Mouse (Mus musculus): Measurements from ENCODE around the gene Lpp. TPM values are rescaled to one million over a fixed set of nuclear protein-coding genes. Genes with fewer than 3 reads are reported as not detected.

Gene Lpp
- polyA plus RNA-seq, 1 experiment = 176 TPM

DNA sequence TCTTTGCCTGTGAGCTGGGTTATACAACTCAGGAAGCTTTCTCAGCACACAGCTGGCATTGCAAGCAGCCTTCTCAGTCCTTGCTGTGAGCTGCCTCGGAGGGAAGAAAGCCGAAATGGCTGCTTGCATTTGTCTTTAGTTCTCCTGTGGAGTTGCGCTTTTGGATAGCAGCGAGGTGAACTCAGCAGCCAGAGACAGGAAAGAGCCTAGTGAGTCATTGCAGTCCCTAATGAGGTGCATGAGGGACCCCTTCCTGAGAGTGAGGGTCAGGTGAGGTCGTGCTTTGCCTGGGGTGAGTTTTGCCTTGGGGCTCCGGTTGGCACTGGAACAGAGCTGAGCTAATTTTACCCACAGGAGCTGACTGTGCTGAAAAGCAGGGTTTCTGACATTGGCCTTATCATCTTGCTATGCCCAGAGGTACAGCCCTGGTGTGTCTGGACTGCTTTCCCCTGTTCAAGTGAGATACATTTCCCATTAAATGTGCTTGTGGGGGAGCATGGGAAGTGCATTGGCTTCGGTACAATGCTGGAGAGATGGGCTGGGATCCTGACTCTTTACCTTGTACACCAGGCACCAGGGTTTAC is 41.3 kb downstream of the Lpp start:
- peak overlapping the region; percentile 23; the same call in 1 of the 2 replicates for H3K27ac ChIP-seq (ENCODE audit: control insufficient read depth, insufficient read depth, low read depth, low read length)
- no peaks in the 10 kb centered on the region for H3K36me3 ChIP-seq (ENCODE audit: control insufficient read depth, insufficient read depth, low read length)
- TF ChIP-seq POLR2A (IDR thresholded peaks at IDR 0.05; ENCODE audit: control insufficient read depth, low read depth, low read length) (no peak), CTCF (IDR thresholded peaks at IDR 0.05; ENCODE audit: control insufficient read depth, insufficient read depth, insufficient replicate concordance, low read depth, low read length) (no peak)
- H3K4me3 ChIP-seq (ENCODE audit: control insufficient read depth, low read depth, low read length) = no peak overlapping the region
- H3K27me3 ChIP-seq (ENCODE audit: control insufficient read depth, insufficient read depth, low read length) = no peaks in the 10 kb centered on the region
- H3K4me1 ChIP-seq (ENCODE audit: control insufficient read depth, insufficient read depth, low read length) = no peaks in the 10 kb centered on the region; the same call in none of the 2 replicates

DNA sequence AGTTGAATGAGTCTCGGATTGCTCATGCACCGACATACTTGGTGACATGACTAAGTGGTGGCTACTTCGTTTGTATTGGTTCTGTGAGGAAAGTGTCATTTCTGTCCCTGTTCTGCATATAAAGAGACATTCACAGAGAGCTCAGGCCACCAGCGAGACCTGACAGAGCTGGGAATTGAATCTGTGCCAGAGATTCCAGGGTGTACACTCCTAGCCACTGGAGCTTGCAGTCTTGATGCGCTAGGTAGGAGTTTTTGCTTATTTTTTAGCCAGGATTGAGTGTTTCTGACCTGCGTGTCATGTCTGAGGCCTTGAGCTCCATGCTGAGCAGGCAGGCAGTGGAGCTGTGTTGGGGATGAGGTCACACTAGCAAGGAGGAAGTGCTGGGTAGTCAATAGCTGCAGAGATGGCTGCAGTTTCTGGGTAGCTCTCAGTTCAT is 41.8 kb downstream of the Lpp start:
- Histone ChIP-seq H3K27me3 (ENCODE audit: control insufficient read depth, insufficient read depth, low read length) (no peaks in the 10 kb centered on the region), H3K4me1 (ENCODE audit: control insufficient read depth, insufficient read depth, low read length) (no peaks in the 10 kb centered on the region; the same call in 1 of the 2 replicates), H3K27ac (ENCODE audit: control insufficient read depth, insufficient read depth, low read depth, low read length) (peak overlapping the region; percentile 23; the same call in 1 of the 2 replicates), H3K4me3 (ENCODE audit: control insufficient read depth, low read depth, low read length) (no peak overlapping the region), H3K36me3 (ENCODE audit: control insufficient read depth, insufficient read depth, low read length) (no peaks in the 10 kb centered on the region)
- no peak for TF ChIP-seq CTCF (IDR thresholded peaks at IDR 0.05; ENCODE audit: control insufficient read depth, insufficient read depth, insufficient replicate concordance, low read depth, low read length)
- no peak for TF ChIP-seq POLR2A (IDR thresholded peaks at IDR 0.05; ENCODE audit: control insufficient read depth, low read depth, low read length)

DNA sequence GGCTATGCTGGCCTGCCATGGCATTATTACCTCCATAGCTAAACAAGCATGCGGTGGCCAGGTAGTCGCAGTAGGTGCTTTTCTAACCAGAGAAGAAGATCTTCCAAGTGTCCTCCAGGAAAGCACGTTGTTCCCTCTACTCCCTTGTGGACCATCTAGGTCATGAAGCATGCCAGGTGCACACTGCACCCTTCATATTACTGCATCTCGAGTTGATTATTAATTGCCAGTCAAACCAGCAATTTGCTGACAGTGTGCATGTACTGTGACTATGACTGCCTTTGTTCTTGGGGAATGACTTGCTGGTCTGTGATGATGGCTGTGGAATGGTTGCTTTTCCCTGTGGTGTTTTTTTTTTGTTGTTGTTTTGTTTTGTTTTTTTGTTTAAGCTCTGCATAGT is 45.1 kb downstream of the Lpp start:
- Histone ChIP-seq H3K36me3 (ENCODE audit: control insufficient read depth, insufficient read depth, low read length) (no peaks in the 10 kb centered on the region), H3K4me3 (ENCODE audit: control insufficient read depth, low read depth, low read length) (no peak overlapping the region), H3K27me3 (ENCODE audit: control insufficient read depth, insufficient read depth, low read length) (no peaks in the 10 kb centered on the region), H3K4me1 (ENCODE audit: control insufficient read depth, insufficient read depth, low read length) (no peaks in the 10 kb centered on the region; the same call in 1 of the 2 replicates), H3K27ac (ENCODE audit: control insufficient read depth, insufficient read depth, low read depth, low read length) (no peak overlapping the region)
- TF ChIP-seq POLR2A (IDR thresholded peaks at IDR 0.05; ENCODE audit: control insufficient read depth, low read depth, low read length) = no peak
- TF ChIP-seq CTCF (IDR thresholded peaks at IDR 0.05; ENCODE audit: control insufficient read depth, insufficient read depth, insufficient replicate concordance, low read depth, low read length) = no peak

DNA sequence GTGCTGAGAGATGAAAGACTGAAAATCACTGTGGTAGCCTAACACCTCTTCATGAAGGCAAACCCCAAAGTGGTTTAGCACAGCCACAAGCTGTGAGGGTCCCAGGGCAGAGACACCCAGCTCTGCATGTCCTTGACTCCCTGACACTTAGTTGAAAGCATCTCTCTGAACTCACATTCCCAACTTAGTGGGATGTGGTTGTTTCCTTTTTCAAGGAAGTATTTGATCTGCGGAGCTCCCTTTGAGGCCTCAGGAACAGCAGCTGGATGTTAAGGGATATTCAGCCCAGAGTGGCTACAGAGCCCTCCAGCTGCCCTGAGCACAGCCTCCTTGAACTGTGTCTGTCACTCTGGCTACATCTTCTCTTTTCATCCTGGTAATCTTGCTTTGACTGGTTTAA is 48.0 kb downstream of the Lpp start:
- Histone ChIP-seq H3K36me3 (ENCODE audit: control insufficient read depth, insufficient read depth, low read length) (no peaks in the 10 kb centered on the region), H3K4me3 (ENCODE audit: control insufficient read depth, low read depth, low read length) (no peak overlapping the region), H3K27me3 (ENCODE audit: control insufficient read depth, insufficient read depth, low read length) (no peaks in the 10 kb centered on the region), H3K27ac (ENCODE audit: control insufficient read depth, insufficient read depth, low read depth, low read length) (no peak overlapping the region), H3K4me1 (ENCODE audit: control insufficient read depth, insufficient read depth, low read length) (no peaks in the 10 kb centered on the region; the same call in 1 of the 2 replicates)
- no peak for TF ChIP-seq POLR2A (IDR thresholded peaks at IDR 0.05; ENCODE audit: control insufficient read depth, low read depth, low read length)
- TF ChIP-seq CTCF (IDR thresholded peaks at IDR 0.05; ENCODE audit: control insufficient read depth, insufficient read depth, insufficient replicate concordance, low read depth, low read length) = no peak

DNA sequence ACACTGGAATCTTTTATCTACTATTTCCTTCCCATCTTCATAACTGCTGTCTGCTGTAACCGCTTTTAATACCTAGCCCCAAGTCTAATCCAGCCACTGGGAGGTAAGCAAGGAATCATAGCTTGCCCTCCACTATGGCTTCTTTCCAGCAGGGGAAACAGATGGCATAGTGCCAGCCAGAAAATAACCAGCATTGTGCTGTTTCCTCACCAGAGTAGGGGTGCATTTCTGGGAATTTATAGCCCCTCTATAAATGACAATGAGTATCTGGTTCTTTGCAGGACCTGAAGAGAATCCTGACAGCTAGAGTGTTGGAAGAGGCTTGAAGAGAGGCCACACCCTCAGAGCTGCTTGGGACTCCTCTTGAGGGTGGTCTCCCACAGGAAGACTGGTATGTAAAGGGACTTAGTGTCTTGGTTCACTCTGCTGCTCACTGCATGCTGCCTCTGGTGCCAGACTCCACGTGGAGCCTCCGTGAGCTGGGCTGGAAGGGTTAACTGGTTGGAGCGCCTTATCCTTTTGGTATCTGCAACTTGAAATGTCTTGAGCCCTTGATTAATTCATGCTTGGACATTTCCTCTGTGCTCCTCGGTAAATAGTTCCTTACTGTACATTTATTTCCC is 49.3 kb downstream of the Lpp start:
- TF ChIP-seq POLR2A (IDR thresholded peaks at IDR 0.05; ENCODE audit: control insufficient read depth, low read depth, low read length) = no peak
- no peak for TF ChIP-seq CTCF (IDR thresholded peaks at IDR 0.05; ENCODE audit: control insufficient read depth, insufficient read depth, insufficient replicate concordance, low read depth, low read length)

DNA sequence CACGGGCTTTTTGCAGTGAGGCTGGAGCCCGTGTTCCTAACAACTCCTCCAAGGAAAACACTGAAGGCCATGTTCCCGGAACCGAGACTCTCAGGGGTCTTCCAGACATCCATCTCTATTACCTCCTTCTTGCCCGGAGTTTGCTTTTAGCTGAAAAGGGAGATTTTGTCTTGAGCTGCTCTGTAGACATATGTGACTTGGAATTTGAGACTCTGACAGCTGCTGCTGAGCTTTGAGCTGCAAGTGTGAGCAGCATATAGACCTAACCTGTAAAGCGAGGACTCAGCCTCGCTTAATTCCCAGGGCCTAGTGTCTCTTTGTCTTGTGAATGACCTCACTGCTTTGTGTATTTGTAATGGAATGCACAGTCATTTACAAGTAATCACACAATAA is 49.8 kb downstream of the Lpp start:
- Histone ChIP-seq H3K27ac (ENCODE audit: control insufficient read depth, insufficient read depth, low read depth, low read length) (no peak overlapping the region), H3K36me3 (ENCODE audit: control insufficient read depth, insufficient read depth, low read length) (no peaks in the 10 kb centered on the region), H3K4me3 (ENCODE audit: control insufficient read depth, low read depth, low read length) (no peak overlapping the region), H3K27me3 (ENCODE audit: control insufficient read depth, insufficient read depth, low read length) (no peaks in the 10 kb centered on the region), H3K4me1 (ENCODE audit: control insufficient read depth, insufficient read depth, low read length) (no peaks in the 10 kb centered on the region; the same call in 1 of the 2 replicates)
- no peak for TF ChIP-seq CTCF (IDR thresholded peaks at IDR 0.05; ENCODE audit: control insufficient read depth, insufficient read depth, insufficient replicate concordance, low read depth, low read length)
- TF ChIP-seq POLR2A (IDR thresholded peaks at IDR 0.05; ENCODE audit: control insufficient read depth, low read depth, low read length) = no peak

More for the DNA sequence above, 49.3 kb downstream of the Lpp start:
- Histone ChIP-seq H3K4me3 (ENCODE audit: control insufficient read depth, low read depth, low read length) (no peak overlapping the region), H3K36me3 (ENCODE audit: control insufficient read depth, insufficient read depth, low read length) (no peaks in the 10 kb centered on the region), H3K27ac (ENCODE audit: control insufficient read depth, insufficient read depth, low read depth, low read length) (no peak overlapping the region), H3K27me3 (ENCODE audit: control insufficient read depth, insufficient read depth, low read length) (no peaks in the 10 kb centered on the region), H3K4me1 (ENCODE audit: control insufficient read depth, insufficient read depth, low read length) (no peaks in the 10 kb centered on the region; the same call in 1 of the 2 replicates)

DNA sequence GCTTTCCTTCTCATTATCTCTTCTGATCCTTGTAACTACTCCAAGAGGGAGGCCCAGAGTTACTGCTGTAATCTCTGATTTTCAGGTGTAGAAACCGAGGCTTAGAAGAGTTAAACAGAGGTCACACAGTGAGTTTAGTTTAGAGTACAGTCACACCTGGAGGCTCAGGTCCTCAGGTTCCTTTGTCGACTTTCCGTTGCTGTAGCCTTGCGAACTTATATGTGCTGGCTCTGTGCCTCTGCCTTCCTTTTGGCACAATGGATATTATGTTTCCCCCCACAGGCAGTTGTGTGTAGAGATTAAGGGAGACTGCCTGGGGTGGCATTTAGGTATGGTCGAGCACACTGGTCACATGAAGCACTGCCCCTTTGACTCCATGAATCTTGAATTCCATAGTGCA is 50.2 kb downstream of the Lpp start:
- TF ChIP-seq CTCF (IDR thresholded peaks at IDR 0.05; ENCODE audit: control insufficient read depth, insufficient read depth, insufficient replicate concordance, low read depth, low read length) (no peak), POLR2A (IDR thresholded peaks at IDR 0.05; ENCODE audit: control insufficient read depth, low read depth, low read length) (no peak)
- no peaks in the 10 kb centered on the region for H3K27me3 ChIP-seq (ENCODE audit: control insufficient read depth, insufficient read depth, low read length)
- H3K27ac ChIP-seq (ENCODE audit: control insufficient read depth, insufficient read depth, low read depth, low read length) = no peak overlapping the region
- no peak overlapping the region for H3K4me3 ChIP-seq (ENCODE audit: control insufficient read depth, low read depth, low read length)
- no peaks in the 10 kb centered on the region for H3K36me3 ChIP-seq (ENCODE audit: control insufficient read depth, insufficient read depth, low read length)
- no peaks in the 10 kb centered on the region; the same call in 1 of the 2 replicates for H3K4me1 ChIP-seq (ENCODE audit: control insufficient read depth, insufficient read depth, low read length)

Data from testis, adult 2 months (tissue).